Mouse (Mus musculus): ENCODE measurements around the gene Impg1.
A peak's percentile ranks its signal among the peaks of the same experiment; 100 is the strongest.

Impg1 gene

GRCm38 (mm10) chr9:80277770-80278169 is 187.5 kb downstream of the Impg1 start:
- no peak for DNase-seq

- DNase-seq: no peak
Observed at GRCm38 (mm10) chr9:80277157-80277556, 188.1 kb downstream of the Impg1 start.

GRCm38 (mm10) chr9:80275772-80276134 is 189.5 kb downstream of the Impg1 start:
- no peak for DNase-seq

- DNase-seq: no peak
Observed at GRCm38 (mm10) chr9:80275053-80275771, 190.1 kb downstream of the Impg1 start.

DNA sequence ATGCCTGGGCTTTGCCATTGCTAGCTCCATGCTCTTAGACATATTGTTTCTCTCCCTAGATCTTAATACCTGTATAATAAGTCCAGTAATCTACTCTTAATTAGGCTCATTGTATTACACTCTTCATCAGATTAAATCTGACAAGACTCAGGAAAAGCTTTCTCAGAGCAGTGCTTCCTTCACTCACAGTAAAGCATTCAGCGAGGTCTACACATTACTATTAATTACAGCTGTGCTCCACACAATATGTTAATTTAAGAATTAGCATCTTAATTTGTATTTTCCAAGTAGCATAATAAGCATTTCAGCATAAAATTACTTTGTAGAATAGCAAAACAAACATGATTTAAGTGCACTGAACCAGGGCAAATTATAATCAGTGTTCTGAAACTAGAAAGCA is 192.3 kb downstream of the Impg1 start:
- DNase-seq: no peak

GRCm38 (mm10) chr9:80269596-80269995 is 195.7 kb downstream of the Impg1 start:
- DNase-seq: peak; percentile 35 to 62

DNA sequence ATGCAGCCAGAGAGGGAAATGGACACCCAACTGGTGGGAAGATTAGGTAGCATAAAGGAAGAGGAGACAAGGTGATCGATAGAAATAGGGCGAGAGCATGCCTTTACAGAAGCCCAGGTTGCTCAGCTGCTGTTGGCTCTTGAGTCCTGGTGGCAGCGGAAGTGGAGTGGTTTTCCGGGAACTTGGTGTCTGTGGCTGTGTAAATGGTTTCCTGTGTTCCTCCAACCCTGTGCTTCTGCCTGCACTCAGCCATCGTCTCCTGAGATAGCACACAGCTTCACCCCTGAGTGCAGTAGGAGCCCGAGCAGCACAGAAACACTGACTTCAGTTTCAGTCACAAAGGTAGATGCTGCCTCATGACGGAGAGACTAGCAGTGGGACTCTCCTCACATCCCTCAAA is 198.8 kb downstream of the Impg1 start:
- no peak for DNase-seq

DNA sequence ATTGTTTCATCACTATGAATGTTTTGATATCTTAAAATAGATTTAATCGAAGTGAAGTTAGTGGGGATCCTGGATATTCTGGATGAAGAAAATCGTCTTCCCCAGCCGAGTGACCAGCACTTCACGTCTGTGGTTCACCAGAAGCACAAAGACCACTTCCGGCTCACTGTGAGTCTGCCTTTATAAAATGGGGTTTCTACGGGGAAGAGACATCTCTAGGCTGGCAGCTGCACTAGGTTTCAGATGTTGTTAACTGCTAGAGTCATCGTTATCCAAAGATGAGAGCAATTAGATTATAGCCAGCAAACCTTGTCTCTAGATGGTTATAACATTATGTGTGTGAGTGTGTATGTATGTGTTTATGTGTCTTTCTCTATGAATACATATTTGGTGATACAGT is 199.2 kb downstream of the Impg1 start:
- no peak for DNase-seq
